Mouse (Mus musculus): ENCODE results near the gene Hoxa3.

Gene Hoxa3

GRCm38 (mm10) chr6:52218643-52219215, 5.6 kb upstream of the Hoxa3 start:
- no peak for DNase-seq

- no peak for DNase-seq
These were observed 4.9 kb upstream of the Hoxa3 start for GRCm38 (mm10) chr6:52217895-52218642.

GRCm38 (mm10) chr6:52217459-52217768, 4.3 kb upstream of the Hoxa3 start:
- no peak for DNase-seq

- no peak for DNase-seq
These were observed 3.7 kb upstream of the Hoxa3 start for GRCm38 (mm10) chr6:52216691-52217458.

- no peak for DNase-seq
These were observed 2.8 kb upstream of the Hoxa3 start for GRCm38 (mm10) chr6:52215771-52216535.

GRCm38 (mm10) chr6:52215070-52215469, 1.9 kb upstream of the Hoxa3 start:
- DNase-seq, result no peak

- no peak for DNase-seq
These were observed 1.1 kb upstream of the Hoxa3 start for GRCm38 (mm10) chr6:52214271-52214670.

- no peak for DNase-seq
These were observed 499 bp downstream of the Hoxa3 start for GRCm38 (mm10) chr6:52212556-52213118.

GRCm38 (mm10) chr6:52211961-52212360, 1.2 kb downstream of the Hoxa3 start:
- no peak for DNase-seq

- DNase-seq, result peak; percentile 52
These were observed 1.8 kb downstream of the Hoxa3 start for GRCm38 (mm10) chr6:52211170-52211935.

GRCm38 (mm10) chr6:52209685-52210046, 3.5 kb downstream of the Hoxa3 start:
- DNase-seq, result no peak

- DNase-seq, result no peak
These were observed 4.1 kb downstream of the Hoxa3 start for GRCm38 (mm10) chr6:52208868-52209684.

GRCm38 (mm10) chr6:52208072-52208867, 4.9 kb downstream of the Hoxa3 start, which contains the start of gene Hoxa6:
Gene Hoxa6 (minus strand): TSS chr6:52208722.
- no peak for DNase-seq

- DNase-seq, result no peak
These were observed 5.5 kb downstream of the Hoxa3 start for GRCm38 (mm10) chr6:52207684-52207976.

- no peak for DNase-seq
These were observed 6.1 kb downstream of the Hoxa3 start for GRCm38 (mm10) chr6:52206882-52207683.

GRCm38 (mm10) chr6:52205638-52206621, 7.2 kb downstream of the Hoxa3 start:
- no peak for DNase-seq

- DNase-seq, result no peak
These were observed 7.9 kb downstream of the Hoxa3 start for GRCm38 (mm10) chr6:52205221-52205620.

GRCm38 (mm10) chr6:52204050-52204752, 8.9 kb downstream of the Hoxa3 start, which contains the start of gene Hoxa5:
Gene Hoxa5 (minus strand): TSS chr6:52204587.
- DNase-seq, result no peak
